Mouse (Mus musculus) CD4-positive helper T cell, adult 2 months (primary cell): ENCODE measurements around the gene Asrgl1.
"Not testable (repeated sequence)": the region's sequence is repeated elsewhere in the genome, so short reads cannot be mapped to it uniquely, and the experiment has no call there.

Experiments
- DNase-seq: peaks from one replicate; pipeline ENCODE4 v3.0.0-alpha.2; 2012; ENCODE audit warnings: low read depth, missing footprints, low spot score

The Asrgl1 gene

GRCm38 (mm10) chr19:9105101-9105685 lies 30.2 kb downstream of the Asrgl1 start:
- DNase-seq: no peak

DNA sequence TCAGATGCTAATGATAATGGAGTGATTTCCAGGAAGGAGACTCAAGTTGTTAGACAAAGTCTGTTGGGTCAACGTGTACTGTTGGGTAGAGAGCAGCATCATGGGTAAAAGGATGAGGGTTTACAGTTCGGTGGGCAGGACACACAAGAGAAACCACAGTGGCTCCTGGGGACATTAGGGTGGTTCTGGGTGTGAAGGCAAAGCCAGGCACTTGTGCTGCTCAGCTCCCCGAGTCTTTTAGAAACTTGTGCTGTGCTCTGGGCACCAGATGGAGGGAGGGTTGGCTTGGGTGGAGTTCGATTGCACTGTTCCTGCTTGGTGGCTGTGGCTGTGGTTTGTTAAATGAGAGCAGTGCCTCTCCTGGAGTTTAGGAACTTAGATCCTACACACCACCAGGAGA lies 31.4 kb downstream of the Asrgl1 start:
- DNase-seq: peak; percentile 27

- no peak for DNase-seq
Observed at GRCm38 (mm10) chr19:9101062-9101457, 34.4 kb downstream of the Asrgl1 start.

GRCm38 (mm10) chr19:9100297-9101061 lies 35.0 kb downstream of the Asrgl1 start:
- peak; percentile 59 for DNase-seq

DNA sequence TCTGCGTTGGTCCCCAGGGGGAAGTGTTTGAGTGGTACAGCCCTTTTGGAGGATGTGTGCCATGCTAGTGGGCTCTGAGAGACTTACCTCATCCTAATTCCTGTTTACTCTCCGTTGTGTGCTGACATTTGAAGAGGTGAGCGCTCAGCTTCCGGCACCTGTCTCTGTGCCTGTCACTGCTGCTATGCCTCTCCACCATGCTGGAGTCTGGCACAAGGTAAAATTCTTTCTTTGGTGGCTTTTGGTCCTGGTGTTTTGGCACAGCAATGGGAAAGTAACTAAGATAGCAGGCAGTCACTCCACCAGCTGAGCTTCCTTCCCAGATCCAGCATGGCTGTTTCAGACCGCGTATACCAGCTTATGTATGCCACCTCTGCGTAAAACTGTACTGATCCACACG lies 35.7 kb downstream of the Asrgl1 start:
- DNase-seq: no peak

DNA sequence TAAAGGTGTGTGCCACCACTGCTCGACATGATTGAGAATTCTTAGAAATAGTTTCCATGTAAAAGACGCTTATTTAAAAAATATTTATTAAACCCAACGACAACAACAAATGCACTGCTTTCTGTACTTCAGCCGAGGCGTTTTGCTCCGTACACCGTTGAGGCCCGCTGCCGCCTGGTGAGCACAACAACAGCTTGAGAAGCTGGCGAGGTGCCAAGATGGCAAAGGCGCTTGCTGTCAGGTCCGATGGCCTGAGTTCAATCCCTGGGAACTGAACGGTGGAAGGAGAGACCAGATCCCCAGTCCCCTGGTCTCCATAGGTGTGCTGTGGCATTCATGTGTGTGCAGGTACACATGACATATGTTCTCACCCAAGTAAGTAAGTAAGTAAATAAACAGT lies 38.0 kb downstream of the Asrgl1 start:
- no peak for DNase-seq

- no peak for DNase-seq
Observed at GRCm38 (mm10) chr19:9095111-9095510, 40.3 kb downstream of the Asrgl1 start.

- DNase-seq: no peak
Observed at GRCm38 (mm10) chr19:9090709-9091108, 44.7 kb downstream of the Asrgl1 start.

GRCm38 (mm10) chr19:9090191-9090590 lies 45.2 kb downstream of the Asrgl1 start:
- DNase-seq: no peak

GRCm38 (mm10) chr19:9087821-9088220 lies 47.6 kb downstream of the Asrgl1 start, which contains the start of gene Scgb1a1:
Gene Scgb1a1, minus strand, starts transcription at chr19:9087958.
- no peak for DNase-seq

GRCm38 (mm10) chr19:9083892-9084291 lies 51.5 kb downstream of the Asrgl1 start:
- DNase-seq: not testable (repeated sequence)

GRCm38 (mm10) chr19:9083010-9083355 lies 52.5 kb downstream of the Asrgl1 start:
- no peak for DNase-seq

- DNase-seq: peak; percentile 90
Observed at GRCm38 (mm10) chr19:9082191-9083009, 53.0 kb downstream of the Asrgl1 start.

DNA sequence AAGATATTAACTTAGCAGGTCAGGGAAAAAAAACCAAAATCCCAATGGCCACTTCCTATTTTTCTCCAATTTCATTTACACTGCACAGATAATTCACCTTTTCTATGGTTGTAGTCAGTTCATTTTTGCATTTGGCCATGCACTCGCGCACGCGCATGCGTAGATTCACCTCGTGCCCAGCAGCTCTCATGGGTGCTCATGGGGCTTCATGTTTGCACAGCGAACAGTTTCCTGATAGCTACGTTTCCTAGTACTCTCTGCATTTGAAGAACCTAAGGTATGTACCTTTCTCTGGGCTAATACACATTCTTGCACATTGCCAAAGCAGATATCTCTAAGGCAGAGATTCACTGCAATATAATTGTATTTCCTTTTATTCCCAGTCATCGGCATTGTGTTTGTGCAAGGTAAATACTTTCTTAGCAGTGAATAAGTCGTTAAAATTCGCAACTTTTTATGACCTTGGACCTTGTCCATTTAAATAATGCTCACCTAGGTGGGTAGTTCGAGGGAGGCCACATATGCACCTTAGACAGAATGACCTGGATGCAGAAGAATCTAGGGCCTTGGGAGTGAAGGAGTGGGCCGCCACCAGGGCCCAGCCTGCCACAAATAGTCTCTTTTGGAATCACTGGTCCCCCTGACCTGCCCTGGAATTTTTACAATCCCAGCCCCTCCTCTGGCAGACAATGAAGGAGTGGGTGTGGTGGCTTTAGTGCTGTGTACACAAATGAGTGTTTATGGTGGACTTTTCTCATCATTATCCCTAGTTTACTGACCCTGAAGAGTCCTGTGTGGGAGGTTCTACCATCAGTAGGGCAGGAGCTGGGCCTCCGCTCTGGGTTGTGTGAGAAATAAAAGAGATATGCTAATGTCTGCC lies 53.9 kb downstream of the Asrgl1 start:
- no peak for DNase-seq

DNA sequence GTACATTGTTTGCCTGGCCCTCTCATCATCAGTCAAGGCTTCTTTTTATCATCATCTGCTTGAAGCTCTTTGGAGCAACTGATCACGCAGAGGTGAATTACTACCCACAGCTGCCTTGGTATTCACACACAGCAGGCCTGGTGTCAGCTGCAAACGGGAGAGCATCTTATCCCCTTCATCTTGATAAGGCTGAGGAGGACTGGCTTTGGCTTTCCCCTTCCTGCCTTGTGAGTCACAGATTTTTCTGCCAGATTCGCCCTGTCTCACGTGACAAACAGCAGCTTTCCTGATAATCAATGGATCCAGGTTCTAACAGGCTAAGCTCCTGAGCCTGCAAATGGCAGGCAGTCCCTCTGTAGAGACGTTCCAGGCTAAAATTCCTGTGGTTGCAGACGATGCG lies 55.5 kb downstream of the Asrgl1 start:
- DNase-seq: peak; percentile 56

- no peak for DNase-seq
Observed at GRCm38 (mm10) chr19:9076982-9077660, 58.3 kb downstream of the Asrgl1 start.

- DNase-seq: no peak
Observed at GRCm38 (mm10) chr19:9076035-9076434, 59.4 kb downstream of the Asrgl1 start.

DNA sequence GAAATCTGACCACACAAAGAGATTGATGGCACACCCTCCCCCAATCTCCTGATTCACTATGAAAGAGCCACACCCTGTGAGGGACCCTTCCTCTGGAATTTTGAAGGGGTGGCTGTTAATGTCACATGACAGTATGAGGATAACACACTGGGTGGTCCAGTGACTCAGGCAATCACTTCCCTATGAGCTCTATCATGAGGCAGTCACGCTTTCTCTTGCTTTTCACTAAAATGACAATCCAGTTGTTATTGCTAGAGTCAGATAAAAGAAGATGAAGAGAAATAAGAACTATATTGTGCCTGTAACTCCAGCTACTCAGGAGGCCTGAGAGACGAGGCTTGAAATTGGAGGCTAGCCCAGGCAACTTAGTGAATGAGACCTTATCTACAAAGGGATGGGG lies 59.9 kb downstream of the Asrgl1 start:
- DNase-seq: no peak

- DNase-seq: no peak
Observed at GRCm38 (mm10) chr19:9074424-9074823, 61.0 kb downstream of the Asrgl1 start.

DNA sequence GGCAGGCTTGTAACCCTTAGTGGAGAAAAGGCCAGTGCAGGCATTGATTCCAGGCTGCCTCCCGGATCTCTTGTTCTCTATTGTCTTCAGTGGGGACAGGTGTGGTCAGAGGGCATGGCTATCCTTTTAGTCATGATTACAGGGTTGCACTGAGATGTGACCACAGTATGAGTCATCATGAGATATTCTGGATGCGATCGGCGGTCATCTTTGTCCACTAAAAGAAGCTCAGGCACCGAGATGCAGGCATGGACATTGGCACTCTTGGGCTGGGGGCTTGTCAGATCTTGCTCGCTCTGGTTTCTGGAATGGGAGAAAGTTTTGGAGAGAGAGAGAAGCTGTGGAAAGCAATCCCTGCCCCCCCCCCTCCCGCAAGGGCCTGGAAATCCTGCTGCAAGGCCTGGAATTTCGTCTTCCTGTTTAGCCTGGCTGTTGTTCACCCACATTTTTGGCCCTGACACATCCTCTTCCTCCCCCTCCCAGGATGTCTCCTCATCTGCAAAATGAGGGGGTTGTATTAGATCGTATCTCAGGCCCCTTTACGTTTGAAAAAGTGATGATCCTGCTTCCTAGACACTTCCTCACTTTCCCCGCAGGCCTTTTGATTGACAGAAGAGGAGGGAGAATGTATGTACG lies 61.5 kb downstream of the Asrgl1 start:
- DNase-seq: no peak

- no peak for DNase-seq
Observed at GRCm38 (mm10) chr19:9072157-9072530, 63.3 kb downstream of the Asrgl1 start.
